ENCODE assay signal across 9 mouse cellular contexts in the genomic region with DNA sequence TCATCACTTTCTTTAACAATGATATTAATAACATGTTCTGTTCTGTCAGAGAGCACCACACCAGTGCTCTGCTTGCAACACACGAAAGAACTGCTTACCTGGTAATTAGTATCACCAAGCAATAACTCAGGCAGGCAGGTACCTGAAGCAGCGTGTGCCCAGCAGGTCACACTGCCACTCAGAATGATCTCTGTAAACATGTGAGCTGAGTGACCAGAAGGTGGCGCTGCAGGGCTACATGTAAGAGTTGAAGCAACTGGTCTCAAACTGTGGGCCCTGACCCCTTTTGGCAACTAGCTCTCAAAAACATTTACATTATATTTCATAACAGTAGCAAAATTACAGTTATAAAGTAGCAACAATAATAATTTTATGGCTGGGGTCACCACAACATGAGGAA. TPM values are rescaled to one million over a fixed set of nuclear protein-coding genes. Genes with fewer than 3 reads are reported as not detected.
DNase-seq lines count a peak whose midpoint lies in the region; ATAC-seq and TF ChIP-seq lines count a peak whose summit lies in the region.
"Had no signal": no experiment of that assay in that cellular context is flagged by ENCODE, and none has a peak within 500 bp of the region (broad histone marks: within the 10 kb centered on the region; RNA-seq: fewer than 3 reads in every experiment).

No protein-coding gene starts in this region.

- peak; percentile 46; the same call in 1 of the 2 replicates for TF ChIP-seq CTCF in olfactory bulb, adult 2 months (IDR thresholded peaks at IDR 0.05; ENCODE audit: insufficient read depth, low read depth, low read length)

- peaks cover 12% of the 10 kb centered on the region for H3K36me3 ChIP-seq in liver, embryonic 13.5 days

- ATAC-seq in liver, embryonic 13.5 days (ENCODE audit: low read depth), result no peak

- DNase-seq in 416B (ENCODE audit: low read depth), result peak; percentile 81
- peak; percentile 26 for DNase-seq in Muller cell, postnatal 12 days (ENCODE audit: inconsistent ontology term)
- peak; percentile 48 for DNase-seq in cerebellum, adult 8-10 months
- peak; percentile 50 to 58 for DNase-seq in frontal cortex, postnatal 25 days (ENCODE audit: low spot score in 2 of 2)
- peak; percentile 40 to 77 for DNase-seq in kidney, adult 8-10 months
- DNase-seq in liver, embryonic 13.5 days, result peak; percentile 46
- peak; percentile 81 for DNase-seq in thymus, postnatal 25 days

- H3K9ac ChIP-seq in liver, embryonic 13.5 days, result no peak overlapping the region
- H3K9ac ChIP-seq: heart, embryonic 15.5 days had no signal

- no peak overlapping the region for H3K4me3 ChIP-seq in liver, embryonic 13.5 days (replicated peaks)
- no peak overlapping the region for H3K4me3 ChIP-seq in olfactory bulb, adult 2 months (ENCODE audit: insufficient read depth, low read depth, low read length)
- H3K4me3 ChIP-seq: heart, embryonic 15.5 days had no signal

- no peaks in the 10 kb centered on the region for H3K27me3 ChIP-seq in liver, embryonic 13.5 days
- H3K27me3 ChIP-seq: heart, embryonic 15.5 days had no signal

- H3K9me3 ChIP-seq in liver, embryonic 13.5 days (replicated peaks), result no peaks in the 10 kb centered on the region
- H3K9me3 ChIP-seq: heart, embryonic 15.5 days had no signal

- no peak overlapping the region for H3K27ac ChIP-seq in liver, embryonic 13.5 days
- no peak overlapping the region for H3K27ac ChIP-seq in olfactory bulb, adult 2 months (ENCODE audit: insufficient read depth, low read depth, low read length)
- H3K27ac ChIP-seq: heart, embryonic 15.5 days had no signal

- no peak overlapping the region for H3K4me2 ChIP-seq in liver, embryonic 13.5 days
- H3K4me2 ChIP-seq: heart, embryonic 15.5 days had no signal

- 17% methylated on average over 3 of the region's 3 CpGs for WGBS in liver, embryonic 13.5 days (ENCODE audit: insufficient replicate concordance)
- 24% methylated on average over 3 of the region's 3 CpGs for WGBS in olfactory bulb, adult 2 months

- TF ChIP-seq POLR2A in olfactory bulb, adult 2 months (IDR thresholded peaks at IDR 0.05; ENCODE audit: insufficient read depth, low read depth, low read length), result no peak

- H3K4me1 ChIP-seq in liver, embryonic 13.5 days (replicated peaks), result no peaks in the 10 kb centered on the region
- H3K4me1 ChIP-seq in olfactory bulb, adult 2 months (ENCODE audit: control insufficient read depth, insufficient read depth, low read length), result no peaks in the 10 kb centered on the region
- H3K4me1 ChIP-seq: heart, embryonic 15.5 days had no signal

RNA-seq across cellular contexts. Expression of a gene that starts 59.1 kb away (rescaled TPM):
- polyA plus RNA-seq in liver, embryonic 13.5 days (2015; fragmentation: Nextera tagmentation; extraction: Ambion mirVana), result not detected in 2 replicates
- polyA plus RNA-seq in olfactory bulb, adult 2 months (2012; ENCODE audit: insufficient read depth, insufficient read length, low replicate concordance, missing spikeins), result not detected in 2 replicates
- polyA plus RNA-seq: heart, embryonic 15.5 days had no signal

Comparison
In these comparisons a context has a peak if more than half of its experiments do, and no peak if none do; other contexts are left out.
1. DNase-seq: peak in every context shown above with its lines; median percentile 81 in 416B; 81 in thymus, postnatal 25 days; 58 in kidney, adult 8-10 months; 54 in frontal cortex, postnatal 25 days; 48 in cerebellum, adult 8-10 months; 46 in liver, embryonic 13.5 days; 26 in Muller cell, postnatal 12 days.